Mouse (Mus musculus): ENCODE measurements around the gene Crybg2.

- no peak for TF ChIP-seq POLR2A (IDR thresholded peaks at IDR 0.05; ENCODE audit: extremely low read depth, insufficient read depth, low read length)
- no peak for TF ChIP-seq CTCF (IDR thresholded peaks at IDR 0.05; ENCODE audit: low read depth, low read length)
These were observed 42.1 kb downstream of the Crybg2 start for GRCm38 (mm10) chr4:134102742-134103119.
